ENCODE assay signal across 1 mouse cellular context in the genomic region with DNA sequence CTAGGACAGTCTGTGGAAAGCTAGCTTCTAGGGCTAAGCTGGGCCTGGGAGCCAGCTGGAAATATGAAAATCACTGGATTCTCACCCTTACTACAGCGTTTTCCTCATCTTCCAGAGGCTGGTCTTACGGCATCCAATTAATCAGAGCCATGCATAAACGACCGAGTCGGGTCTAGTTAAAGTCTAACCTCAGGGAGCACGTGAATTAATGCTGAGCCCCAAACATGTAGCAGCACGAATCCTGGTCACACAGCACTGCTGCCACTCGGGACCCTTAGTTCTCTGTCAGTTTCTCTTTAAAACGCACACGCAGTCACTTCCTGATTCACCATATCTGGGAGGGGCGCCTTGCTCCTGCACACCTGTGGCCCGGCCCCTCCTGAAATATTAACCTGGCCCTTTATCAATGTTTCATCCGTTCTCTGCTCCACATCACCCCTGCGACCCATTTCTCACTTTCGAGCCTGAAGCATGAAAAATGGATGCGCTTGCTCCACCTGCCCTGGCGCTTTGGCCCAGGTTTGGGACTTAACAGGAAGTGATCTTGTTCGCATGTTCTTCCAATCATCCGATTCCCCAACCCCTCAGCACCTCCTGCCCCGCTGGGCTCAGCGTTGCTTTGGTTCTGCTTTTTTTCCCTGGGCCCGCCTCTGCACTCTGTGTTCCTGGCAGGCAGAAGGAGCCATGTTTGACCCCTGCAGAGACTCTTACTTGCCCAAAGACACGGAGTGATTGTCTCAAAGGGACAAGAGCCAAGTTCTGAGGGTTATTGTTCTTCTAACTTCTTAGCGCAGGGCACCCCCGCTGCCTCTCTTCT.
TF ChIP-seq lines count a peak whose summit lies in the region.

No protein-coding gene starts in this region.

TF ChIP-seq in CH12.LX, 34 proteins besides CTCF, POLR2A, EP300 and RAD21 (continued from another document):
- TF ChIP-seq KAT2A (IDR thresholded peaks at IDR 0.05; ENCODE audit: insufficient replicate concordance, low read length) (no peak), POLR2AphosphoS2 (IDR thresholded peaks at IDR 0.05; ENCODE audit: low read depth, low read length) (no peak)
TF ChIP-seq in CH12.LX: peak in this region for 0.
